Mouse (Mus musculus) megakaryocyte, embryonic 14.5 days (primary cell): Measurements from ENCODE around the gene Kcnma1.

Experiments used
- FLI1 ChIP-seq: IDR thresholded peaks from 2 replicates; pipeline ENCODE4 v1.6.1; 2012; ENCODE audit warnings: low read length, inconsistent platforms, mixed read lengths
- GATA1 ChIP-seq: IDR thresholded peaks from 3 replicates; pipeline ENCODE4 v1.6.1; 2012; ENCODE audit warnings: mixed read lengths, low read length, inconsistent platforms, borderline replicate concordance

DNA sequence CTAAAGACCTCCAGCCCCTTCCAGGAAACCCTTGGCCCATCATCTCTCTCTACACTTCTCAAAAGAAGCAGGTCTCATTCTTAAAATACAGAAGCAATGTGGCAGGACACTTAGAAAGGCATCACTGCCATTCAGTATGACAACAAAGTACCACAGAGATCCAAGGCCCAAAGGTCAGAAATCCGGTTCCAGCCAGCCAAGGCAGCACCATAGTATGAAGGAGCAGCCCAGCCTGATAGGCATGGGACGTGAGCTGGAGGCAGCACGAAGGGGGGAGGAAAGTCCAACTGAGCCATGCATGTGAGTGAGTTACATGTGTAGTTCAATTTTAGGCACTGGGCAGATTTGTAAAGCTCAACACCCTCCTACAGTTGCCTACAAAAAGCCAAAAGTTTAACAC, 135.0 kb downstream of the Kcnma1 start:
- TF ChIP-seq GATA1 (no peak), FLI1 (no peak)
